Mouse (Mus musculus) thymus, postnatal 14 days (tissue): Measurements from ENCODE around the gene Selenot.
"Not testable (repeated sequence)": the region's sequence is repeated elsewhere in the genome, so short reads cannot be mapped to it uniquely, and the experiment has no call there.

Experiments used
- DNase-seq: peaks from one replicate; pipeline ENCODE4 v3.0.0; 2021

Gene Selenot

DNA sequence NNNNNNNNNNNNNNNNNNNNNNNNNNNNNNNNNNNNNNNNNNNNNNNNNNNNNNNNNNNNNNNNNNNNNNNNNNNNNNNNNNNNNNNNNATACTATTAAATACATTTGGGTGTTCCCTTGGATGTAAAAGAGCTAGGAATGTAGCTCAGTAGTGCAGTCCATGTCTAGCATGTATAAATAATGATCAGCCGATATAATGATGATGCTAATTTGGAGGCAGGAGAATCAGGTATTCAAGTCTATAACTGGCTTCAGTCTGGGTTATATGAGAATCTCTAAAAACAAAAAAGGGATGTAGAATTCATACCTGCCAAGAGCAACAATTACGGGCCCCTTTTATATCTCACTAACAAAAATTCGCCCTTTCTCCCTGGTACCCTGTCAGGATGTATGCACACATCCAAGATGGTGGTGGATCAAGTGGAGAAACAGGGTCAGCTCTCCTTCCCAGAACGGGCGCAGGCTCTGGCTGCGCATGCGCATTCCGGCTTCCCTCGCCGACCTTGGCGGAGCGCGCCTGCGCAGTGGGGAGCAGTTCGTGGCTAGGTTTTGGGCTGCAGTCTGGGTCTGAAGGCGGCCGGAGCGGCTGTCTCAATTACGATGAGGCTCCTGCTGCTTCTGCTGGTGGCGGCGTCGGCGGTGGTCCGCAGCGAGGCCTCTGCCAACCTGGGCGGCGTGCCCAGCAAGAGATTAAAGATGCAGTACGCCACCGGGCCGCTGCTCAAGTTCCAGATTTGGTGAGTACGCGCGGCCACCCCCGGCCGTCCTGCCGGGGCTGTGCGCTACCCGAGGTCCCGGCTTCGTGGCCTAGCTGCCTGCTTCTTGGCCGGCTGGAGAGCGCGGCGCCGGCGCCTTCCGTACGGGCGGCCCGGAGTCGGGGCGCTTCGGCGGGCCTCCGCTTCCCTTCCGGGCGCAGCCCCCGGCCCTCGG, at the start of gene Selenot:
Selenot (plus strand) TSS at position 500 of the 930 bp plus-strand sequence.
- DNase-seq = peak; percentile 95

DNA sequence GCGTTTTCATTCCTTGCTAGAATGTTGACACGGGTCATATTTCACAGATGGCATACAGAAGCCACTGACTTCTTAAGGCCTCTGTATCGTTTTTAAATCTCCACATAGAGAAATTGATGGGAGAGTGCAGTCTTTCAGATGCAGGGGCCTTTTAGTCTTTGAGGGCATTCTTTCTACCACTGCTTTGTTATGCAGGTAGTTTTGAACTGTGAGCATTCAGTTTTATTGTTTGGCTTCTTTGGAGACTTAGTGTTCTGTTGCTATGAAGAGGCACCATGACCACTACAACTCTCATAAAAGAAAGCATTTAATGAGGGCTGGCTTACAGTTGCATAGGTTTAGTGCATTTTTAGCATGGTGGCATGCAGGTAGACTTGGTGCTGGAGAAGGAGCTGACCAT, 39.9 kb upstream of the Selenot start:
- no peak for DNase-seq

DNA sequence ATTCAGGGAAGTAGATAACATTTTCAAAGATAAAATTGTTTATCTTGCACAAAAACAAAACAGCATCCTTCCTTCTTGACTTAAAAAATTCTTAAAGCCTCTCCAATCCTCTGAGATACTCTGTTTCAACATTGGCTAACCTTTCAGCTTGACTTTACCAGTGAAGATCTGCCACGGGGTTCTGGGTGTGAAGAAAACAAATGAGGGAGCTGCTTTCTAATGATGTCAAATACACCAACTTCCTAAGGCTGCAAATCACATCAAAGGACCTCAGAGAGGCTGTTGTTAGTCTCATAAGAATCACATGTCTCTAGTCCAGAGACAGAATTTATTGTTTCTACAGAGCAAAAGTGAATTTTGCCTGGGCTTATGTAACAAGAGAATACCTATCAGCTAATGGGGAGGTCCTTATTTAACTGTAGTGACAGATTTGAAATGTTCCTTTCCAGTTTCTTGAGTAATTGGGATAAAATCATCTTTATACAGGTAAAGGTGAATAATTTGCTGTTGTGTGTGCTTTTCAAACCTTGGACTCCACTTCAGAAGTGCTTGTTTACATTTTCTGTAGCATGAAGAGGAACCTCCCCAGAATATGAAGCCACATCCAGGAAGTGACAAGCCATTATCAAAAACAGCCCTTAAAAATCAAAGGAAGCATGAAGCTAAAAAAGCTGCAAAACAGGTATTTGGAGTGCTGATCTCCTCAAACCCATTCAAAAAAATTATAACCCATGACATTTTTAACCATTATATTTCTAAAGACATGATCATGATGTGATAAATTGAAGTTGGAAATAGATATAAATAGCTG, 24.2 kb upstream of the Selenot start:
- DNase-seq = no peak

DNA sequence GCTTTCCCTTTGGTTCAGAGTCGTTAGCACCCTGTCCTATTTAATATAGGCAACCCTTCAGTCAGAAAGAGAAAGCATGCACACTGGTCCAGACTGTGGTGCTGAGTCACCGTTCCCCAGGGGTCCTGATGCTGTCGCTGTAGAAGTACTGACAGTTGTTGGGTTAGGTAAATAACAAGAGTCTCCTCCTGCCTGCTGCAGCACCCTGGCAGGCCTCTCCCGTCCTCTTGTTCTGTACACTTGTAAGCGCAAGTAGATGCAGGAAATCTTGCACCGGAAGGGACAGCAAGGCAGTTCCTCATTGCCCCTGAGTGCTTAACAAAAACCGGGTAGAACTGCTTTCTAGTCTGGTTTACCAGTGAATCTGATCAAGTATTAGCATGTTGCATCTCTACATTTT, 19.8 kb upstream of the Selenot start:
- no peak for DNase-seq

DNA sequence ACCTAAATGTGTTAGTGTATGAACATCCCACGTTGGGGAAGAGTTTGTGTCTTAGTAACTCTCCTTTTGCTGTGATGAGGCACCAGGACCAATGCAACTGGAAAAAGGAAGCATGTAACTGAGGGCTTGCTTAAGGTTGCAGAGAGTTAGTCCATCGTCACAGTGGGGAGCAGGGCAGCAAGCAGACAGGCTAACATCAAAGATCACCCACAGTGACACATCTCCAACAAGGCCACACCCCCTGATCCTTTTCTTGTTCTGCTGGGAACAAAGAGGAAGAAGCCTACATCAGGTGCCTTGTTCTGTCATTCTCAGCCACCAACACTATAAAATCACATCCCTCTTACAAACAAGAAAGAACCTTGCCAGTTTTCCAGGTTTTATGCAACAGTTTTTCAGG, 16.5 kb upstream of the Selenot start:
- DNase-seq = no peak

DNA sequence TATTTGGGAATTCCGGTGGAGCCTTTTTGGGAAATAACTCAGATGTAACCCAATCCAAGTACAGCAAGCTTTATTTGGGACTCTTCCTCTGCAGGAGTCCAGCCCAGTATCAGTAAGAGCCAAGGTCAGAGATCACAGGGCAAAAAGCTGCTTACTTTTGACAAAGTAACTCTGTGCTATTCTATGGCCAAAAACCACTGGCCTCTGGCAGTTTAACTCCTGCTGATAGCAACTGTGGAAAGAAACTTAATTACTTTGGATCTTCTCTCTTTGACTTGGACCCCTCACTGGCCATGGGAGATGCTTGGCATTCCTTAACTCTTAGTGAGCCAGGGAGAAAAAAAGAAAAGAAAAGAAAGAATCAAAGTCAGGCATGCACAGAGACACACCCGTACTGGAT, 15.0 kb upstream of the Selenot start:
- no peak for DNase-seq

DNA sequence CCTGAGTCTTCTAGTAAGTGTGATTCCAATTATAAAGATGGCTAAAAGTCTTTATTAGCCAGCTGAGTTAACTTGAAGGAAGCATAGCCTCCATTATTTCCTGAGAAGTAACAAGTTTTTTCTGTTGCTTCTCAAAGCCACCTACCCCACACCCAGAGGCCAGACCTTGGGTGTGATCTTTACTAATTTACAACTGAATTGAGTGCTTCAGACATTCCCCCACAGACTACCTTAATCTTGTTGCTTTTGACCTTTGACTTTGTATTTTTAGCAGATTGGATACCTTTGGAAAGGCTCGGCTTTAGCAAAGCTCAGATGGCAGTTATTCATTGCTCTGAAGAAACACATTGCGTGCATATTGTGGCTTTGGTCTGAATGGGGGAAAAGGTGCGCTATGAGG, 5.6 kb upstream of the Selenot start:
- no peak for DNase-seq

DNA sequence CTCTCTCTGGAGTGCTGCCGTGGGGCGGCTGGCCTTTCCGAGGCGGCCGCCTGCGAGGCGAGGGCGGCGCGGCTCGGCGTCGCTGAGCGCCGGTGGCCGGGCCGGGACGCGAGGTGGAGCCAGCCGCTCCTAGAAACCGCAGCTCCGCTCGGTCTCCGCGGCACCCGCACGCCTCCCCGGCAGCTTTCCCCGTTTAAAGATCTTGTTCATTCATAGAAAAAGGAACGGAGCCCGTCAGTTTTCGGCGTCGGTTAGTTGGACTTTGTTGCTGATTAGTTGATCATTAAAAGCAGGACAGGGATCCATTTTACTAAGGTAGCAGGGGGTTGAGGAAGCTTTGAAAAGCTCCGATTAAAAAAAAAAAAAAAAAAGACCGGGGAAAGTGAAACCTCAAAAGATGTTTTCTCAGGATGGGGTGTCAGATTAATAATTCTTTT, 649 bp downstream of the Selenot start:
- DNase-seq = no peak

DNA sequence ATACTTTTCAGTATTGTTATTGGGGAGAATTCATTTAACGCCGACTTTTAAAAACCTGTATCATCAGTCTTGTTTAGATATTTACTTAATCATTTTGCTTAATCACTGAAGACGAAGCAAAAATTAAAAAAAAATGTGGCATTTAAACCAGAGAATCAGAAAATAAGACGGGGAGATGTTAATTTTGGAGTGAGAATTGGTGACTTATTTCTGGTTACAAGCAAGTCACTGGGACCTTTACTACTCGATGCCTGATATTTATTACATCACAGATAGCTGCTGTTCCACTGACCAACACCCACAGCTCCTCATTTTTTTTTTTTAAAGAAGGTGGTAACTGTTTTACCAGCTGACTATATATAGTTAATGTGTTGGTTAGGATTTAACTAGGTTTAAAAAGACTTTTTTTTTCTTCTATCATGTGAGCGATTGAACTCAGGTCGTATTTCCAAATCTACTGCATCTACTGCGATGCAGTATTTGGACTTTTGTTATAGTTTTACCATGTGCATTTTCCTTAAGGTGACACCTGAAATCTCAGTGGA, 1.1 kb downstream of the Selenot start:
- DNase-seq = no peak

DNA sequence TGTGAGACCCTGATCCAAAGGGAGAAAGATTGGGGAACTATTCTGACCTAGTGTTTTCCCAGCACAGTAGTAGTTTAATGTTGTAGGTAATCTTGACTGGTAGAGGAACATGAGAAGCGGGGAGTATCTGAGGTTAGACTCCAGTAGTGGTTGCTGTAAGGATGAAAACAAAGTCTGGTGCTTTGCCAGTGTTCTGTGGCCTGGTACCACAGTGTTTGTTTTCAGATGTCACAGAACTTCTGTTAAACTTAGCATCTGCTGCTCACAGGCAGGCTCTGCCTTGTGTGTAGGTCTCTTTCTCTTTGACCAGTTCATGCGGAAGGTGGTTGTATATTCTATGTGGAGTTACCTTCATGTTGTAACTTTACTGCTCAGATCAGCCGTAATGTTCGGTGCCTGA, 5.1 kb downstream of the Selenot start:
- DNase-seq = no peak

DNA sequence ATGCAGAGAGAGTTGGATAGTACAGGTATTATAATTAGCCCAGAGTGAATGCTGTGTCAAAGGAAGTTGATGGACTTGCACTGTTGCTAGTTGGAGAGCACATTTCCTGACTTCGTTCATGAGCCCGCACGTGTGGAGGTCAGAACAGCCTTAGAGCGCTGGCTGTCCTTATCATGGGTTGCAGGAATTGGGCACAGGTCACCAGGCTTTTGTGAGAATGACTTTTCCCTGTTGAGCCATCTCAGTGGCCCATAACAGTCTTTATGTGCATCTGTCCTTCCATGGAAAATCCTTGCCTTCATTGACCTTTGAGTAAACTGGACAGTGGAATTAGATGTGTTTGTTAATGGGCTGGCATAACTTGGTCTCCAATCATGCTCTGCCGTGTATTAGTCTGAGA, 5.9 kb downstream of the Selenot start:
- DNase-seq = no peak

DNA sequence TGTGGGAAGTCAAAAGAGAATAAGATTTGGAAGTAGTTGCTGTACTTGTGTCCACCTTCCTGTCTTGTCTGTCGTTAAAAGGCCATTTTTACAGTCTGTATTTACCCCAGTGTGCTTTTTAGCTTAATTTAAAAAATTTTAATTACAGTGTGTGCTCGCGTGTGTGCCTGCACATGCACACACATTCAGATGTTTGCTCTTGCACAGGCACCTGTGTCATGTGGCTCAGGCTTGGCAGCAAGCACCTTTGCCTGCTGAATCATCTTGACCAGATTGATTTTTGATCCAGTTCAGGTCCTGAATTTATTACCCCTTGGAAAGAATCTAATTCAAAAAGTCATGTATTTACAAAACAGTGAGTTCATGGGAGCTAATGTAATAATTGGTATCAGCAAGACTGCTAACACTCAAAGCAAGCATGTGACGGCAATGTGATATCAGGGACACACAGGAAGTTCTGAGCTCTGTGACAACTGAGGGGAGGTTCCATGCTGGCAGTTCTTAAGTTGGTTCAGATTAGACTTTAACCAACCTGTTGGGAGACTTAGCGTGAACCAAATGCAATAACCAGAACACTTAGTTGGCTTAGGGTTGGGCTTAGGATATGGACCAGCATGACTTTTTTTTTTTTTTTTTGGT, 6.5 kb downstream of the Selenot start:
- DNase-seq = no peak

DNA sequence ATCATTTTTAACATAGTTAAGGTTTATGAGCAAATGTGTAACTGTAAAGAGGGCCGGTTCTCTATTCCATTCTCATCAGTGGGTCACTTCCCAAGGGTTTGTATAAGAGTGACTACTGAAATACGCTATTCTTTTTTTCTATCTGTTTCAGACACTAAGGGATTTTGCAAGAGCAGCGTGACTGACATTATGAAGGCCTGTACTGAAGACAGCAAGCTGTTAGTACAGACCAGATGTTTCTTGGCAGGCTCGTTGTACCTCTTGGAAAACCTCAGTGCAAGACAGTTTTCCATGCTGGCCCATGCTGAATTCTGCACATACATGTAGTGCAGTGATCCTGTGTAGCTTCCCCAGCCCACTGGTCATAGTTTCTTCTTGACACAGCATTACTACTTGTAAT, 14.1 kb downstream of the Selenot start:
- not testable (repeated sequence) for DNase-seq

DNA sequence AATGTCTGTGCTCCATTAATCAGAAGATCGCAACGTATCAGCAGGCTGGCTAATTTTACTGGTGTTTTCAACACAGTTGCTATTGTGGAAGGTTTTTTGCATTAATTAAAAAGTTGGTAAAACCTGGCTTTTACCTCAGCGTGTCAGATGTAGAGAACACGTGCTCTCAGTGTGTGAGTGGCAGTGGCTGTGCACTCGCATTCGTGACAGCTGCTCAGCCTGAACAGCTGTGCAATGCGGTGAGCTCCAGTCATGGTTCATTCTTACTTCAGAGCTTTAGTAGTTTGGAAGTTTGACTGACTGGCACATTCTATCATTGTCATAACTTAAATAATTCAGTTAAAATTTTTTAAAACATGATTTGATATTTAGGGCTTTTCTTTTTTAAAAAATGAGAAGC, 16.2 kb downstream of the Selenot start:
- DNase-seq = not testable (repeated sequence)

DNA sequence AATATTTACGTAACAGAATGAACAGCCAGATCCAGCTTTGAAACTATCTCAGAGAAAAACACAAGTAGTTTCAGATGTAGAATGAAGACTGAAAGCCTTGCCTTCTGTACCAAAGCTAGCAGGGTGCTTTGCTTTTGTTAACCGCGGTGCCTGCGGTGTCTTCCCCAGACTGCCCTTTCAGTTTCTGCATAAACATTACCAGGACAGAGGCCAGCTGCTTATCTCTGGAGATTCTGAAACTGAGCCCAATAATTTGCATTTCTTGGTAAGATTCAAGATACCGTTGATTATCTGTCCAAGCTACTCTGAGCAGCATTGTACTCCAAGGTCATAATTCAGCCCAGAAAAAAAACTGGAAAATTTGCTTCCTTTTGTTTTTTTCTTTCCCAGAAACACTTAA, 17.2 kb downstream of the Selenot start:
- no peak for DNase-seq

DNA sequence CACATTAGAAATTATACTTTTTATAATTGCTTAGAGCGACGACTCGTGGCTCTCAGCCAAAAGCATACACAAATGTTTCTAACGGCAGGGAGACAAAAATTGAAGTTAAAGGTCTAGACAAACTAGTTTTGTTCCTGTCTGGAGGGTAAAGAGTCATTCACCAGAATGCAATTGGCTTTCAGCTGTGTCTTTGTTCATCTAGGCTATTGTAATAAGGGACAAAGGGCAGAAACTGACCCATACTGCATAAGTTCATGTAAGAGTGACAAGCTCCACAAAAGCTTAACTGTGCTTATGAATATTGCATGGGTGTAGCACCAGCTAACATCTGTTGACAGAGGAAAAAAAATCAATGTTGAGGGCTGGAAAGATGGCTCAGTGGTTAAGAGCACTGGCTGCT, 32.1 kb downstream of the Selenot start:
- no peak for DNase-seq

DNA sequence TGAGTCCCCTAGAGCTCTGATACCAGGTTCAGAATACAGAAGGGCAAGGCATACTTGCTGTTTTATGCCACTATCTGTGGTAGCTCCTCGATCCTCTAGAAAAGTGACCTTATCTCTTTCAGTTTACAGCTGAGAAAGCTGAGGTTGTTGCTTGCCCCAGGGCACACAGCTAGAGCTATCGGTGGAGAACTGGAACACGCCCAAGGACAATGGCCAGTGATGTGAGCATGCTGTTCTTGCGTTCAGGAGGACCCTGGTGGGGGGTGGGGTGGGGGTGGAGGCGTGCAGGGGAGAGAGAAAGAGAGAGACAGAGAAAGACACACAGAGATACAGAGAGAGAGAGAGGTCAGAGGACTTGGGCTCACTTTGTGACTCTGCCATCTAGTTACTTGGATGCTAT, 33.5 kb downstream of the Selenot start:
- DNase-seq = no peak

DNA sequence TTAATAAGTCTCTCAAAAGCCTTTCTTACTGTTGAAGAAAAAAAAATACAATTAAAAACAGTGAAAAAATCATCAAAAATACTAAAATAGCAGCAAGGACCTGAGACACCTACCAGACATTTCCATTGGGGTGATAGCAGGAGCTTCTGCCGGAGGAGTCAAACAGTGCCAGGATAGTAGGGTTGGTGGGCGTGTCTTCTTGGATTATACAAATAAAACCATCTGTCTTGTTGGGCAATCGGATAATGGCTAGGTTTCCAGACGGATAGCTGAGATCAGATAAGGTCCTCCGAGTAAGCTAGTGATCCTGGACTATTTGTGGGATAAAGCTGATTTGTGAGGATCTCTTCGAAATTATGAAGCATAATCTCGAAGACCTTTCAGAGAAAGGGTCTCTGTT, 44.6 kb downstream of the Selenot start:
- no peak for DNase-seq

DNA sequence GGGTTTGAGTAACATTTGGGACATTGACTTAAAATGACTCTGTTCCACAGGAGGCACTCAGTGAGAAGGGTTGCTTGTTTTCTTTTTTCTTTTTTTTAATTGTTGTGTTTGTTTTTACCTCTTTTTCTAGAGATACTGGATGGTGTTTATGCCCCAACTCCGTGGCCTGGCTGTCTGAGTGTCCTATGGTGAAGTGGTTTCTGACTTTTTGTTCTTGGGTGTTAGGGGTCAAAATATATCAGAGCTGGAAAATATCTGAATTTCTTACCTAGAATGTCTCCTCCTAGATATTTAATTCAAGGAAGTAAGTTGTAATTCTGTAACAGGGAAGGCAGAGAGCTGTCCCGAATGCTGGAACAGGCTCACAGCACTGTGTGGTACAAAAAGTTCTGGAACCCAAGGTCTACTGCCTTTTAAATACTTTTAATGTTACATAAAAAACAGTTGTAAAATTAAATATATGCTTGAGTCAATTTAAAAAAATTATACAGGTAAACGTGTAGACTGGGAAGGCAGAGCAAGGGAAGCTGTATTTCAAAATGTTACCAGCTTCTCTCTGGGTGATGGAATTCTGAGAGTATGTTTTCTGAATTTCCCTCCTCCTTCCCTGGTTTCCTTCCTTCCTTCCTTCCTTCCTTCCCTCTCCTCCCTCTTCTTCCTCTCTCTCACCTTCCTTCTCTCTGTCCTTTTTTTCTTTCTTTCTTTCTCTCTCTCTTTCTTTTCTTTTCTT, 46.4 kb downstream of the Selenot start:
- no peak for DNase-seq

DNA sequence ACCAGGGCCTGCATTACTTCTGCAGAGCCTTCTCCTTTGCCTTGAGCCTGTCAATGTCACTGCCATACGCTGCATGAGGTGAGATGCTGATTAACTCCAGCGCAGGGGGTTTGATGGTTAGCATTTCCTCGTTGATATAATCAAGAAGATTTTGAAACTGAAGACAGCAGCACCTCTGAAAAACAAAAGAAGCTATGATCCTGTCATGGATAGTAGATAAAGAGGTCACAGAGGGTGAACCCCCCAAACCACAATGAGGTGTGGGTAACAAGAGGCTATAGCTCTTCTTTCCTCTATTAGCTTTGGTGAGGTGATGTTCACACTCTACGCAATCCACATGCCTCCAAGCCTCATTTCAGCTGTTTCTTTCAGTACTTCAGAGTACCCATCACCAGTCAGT, 48.5 kb downstream of the Selenot start:
- DNase-seq = no peak

DNA sequence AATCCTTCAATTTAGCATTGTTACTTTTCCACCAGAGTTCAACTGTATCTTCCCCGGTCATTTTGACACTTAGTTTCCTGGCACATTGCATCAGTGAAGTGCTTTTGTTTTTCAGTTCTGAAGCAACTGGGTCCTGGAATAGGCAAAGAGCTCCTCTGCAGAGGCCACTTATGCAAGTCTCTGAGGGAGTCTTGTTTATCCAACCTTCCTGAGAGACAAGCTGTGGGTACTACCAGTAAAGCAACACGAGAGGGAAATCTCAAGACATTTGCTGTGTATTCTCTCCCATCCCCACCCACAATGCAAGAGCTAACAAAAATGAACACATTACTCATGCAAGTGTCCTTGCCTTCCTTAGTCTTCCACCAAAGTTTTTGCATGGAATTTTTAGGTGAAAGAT, 55.3 kb downstream of the Selenot start:
- no peak for DNase-seq
